Mouse (Mus musculus) E14TG2a.4 (cell line): Measurements from ENCODE around the gene Exosc7.

Source experiments
- CTCF ChIP-seq: conservative IDR thresholded peaks from 2 replicates; pipeline ENCODE4 v1.5.1; 2014; ENCODE audit warnings: low read length
- NANOG ChIP-seq: IDR thresholded peaks from 2 replicates; pipeline ENCODE4 v1.6.1; 2014; ENCODE audit warnings: borderline replicate concordance, low read length, mixed read lengths

- TF ChIP-seq CTCF (no peak), NANOG (no peak)
Measured at GRCm38 (mm10) chr9:123104362-123104761, 8.7 kb upstream of the Exosc7 start.
